Comparison of ENCODE assay signal across 27 mouse cellular contexts in genomic region chr3:145805848-145806247, GRCm38 (mm10). TPM values are rescaled to one million over a fixed set of nuclear protein-coding genes. Genes with fewer than 3 reads are reported as not detected.
DNase-seq lines count a peak whose midpoint lies in the region; ATAC-seq and TF ChIP-seq lines count a peak whose summit lies in the region.
"Had no signal": no experiment of that assay in that cellular context is flagged by ENCODE, and none has a peak within 500 bp of the region (broad histone marks: within the 10 kb centered on the region; RNA-seq: fewer than 3 reads in every experiment).

No protein-coding gene starts in this region.

- H3K9me3 ChIP-seq in kidney, embryonic 16.5 days (ENCODE audit: low read length), result no peaks in the 10 kb centered on the region
- H3K9me3 ChIP-seq in forebrain, embryonic 12.5 days, result no peaks in the 10 kb centered on the region
- H3K9me3 ChIP-seq in limb, embryonic 12.5 days, result no peaks in the 10 kb centered on the region
- H3K9me3 ChIP-seq in heart, embryonic 11.5 days (replicated peaks; ENCODE audit: control insufficient read depth, low read length), result no peaks in the 10 kb centered on the region
- H3K9me3 ChIP-seq in intestine, postnatal 0 days (ENCODE audit: control insufficient read depth), result no peaks in the 10 kb centered on the region
- H3K9me3 ChIP-seq: embryonic facial prominence, embryonic 12.5 days; heart, embryonic 15.5 days; hindbrain, embryonic 12.5 days; liver, embryonic 12.5 days; megakaryocyte, embryonic 14.5 days; midbrain, embryonic 13.5 days had no signal

- H3K4me2 ChIP-seq in kidney, embryonic 16.5 days (replicated peaks; ENCODE audit: low read depth, low read length), result no peak overlapping the region
- H3K4me2 ChIP-seq in forebrain, embryonic 12.5 days, result peak overlapping the region; percentile 6; the same call in 1 of the 2 replicates
- H3K4me2 ChIP-seq in limb, embryonic 12.5 days, result no peak overlapping the region
- H3K4me2 ChIP-seq in heart, embryonic 11.5 days, result no peak overlapping the region
- no peak overlapping the region for H3K4me2 ChIP-seq in intestine, postnatal 0 days (replicated peaks; ENCODE audit: low read depth)
- H3K4me2 ChIP-seq: heart, embryonic 15.5 days; liver, embryonic 12.5 days; midbrain, embryonic 13.5 days had no signal

- 31% methylated on average over 4 of the region's 4 CpGs for WGBS in kidney, embryonic 16.5 days
- WGBS in forebrain, embryonic 12.5 days, result 9% methylated on average over 4 of the region's 4 CpGs
- WGBS in limb, embryonic 12.5 days, result 35% methylated on average over 4 of the region's 4 CpGs
- 50% methylated on average over 4 of the region's 4 CpGs for WGBS in heart, embryonic 11.5 days (ENCODE audit: insufficient replicate concordance)
- WGBS in intestine, postnatal 0 days, result 80% methylated on average over 4 of the region's 4 CpGs

- DNase-seq in embryo, embryonic 10.5 days (ENCODE audit: low spot score), result peak; percentile 47
- DNase-seq in embryo, embryonic 10 days (ENCODE audit: low spot score), result no peak
- no peak for DNase-seq in kidney, postnatal 36 days
- DNase-seq: adrenal gland, adult 2 months; adrenal gland, postnatal 36 days; cerebellum, adult 8-10 months; cerebellum, postnatal 36 days; gastrocnemius, postnatal 14 days; kidney, postnatal 14 days; liver, postnatal 0 days; lung, postnatal 4 days; right cerebral cortex, postnatal 4 days had no signal

- H3K36me3 ChIP-seq in kidney, embryonic 16.5 days (ENCODE audit: insufficient read depth, low read length), result no peaks in the 10 kb centered on the region
- no peaks in the 10 kb centered on the region for H3K36me3 ChIP-seq in forebrain, embryonic 12.5 days (replicated peaks)
- no peaks in the 10 kb centered on the region for H3K36me3 ChIP-seq in limb, embryonic 12.5 days
- H3K36me3 ChIP-seq in heart, embryonic 11.5 days (ENCODE audit: control insufficient read depth, insufficient read depth, low read length), result no peaks in the 10 kb centered on the region
- no peaks in the 10 kb centered on the region for H3K36me3 ChIP-seq in intestine, postnatal 0 days (ENCODE audit: control insufficient read depth, insufficient read depth)
- H3K36me3 ChIP-seq: embryonic facial prominence, embryonic 12.5 days; heart, embryonic 15.5 days; hindbrain, embryonic 12.5 days; liver, embryonic 12.5 days; midbrain, embryonic 13.5 days had no signal

- peak overlapping the region; percentile 48; the same call in 1 of the 2 replicates for H3K27ac ChIP-seq in kidney, embryonic 16.5 days (ENCODE audit: low read length)
- no peak overlapping the region for H3K27ac ChIP-seq in forebrain, embryonic 12.5 days
- H3K27ac ChIP-seq in limb, embryonic 12.5 days, result no peak overlapping the region
- no peak overlapping the region for H3K27ac ChIP-seq in heart, embryonic 11.5 days (ENCODE audit: low read depth, low read length)
- H3K27ac ChIP-seq in intestine, postnatal 0 days (ENCODE audit: low read depth, low read length), result no peak overlapping the region
- H3K27ac ChIP-seq: embryonic facial prominence, embryonic 12.5 days; heart, embryonic 15.5 days; liver, embryonic 12.5 days; midbrain, embryonic 13.5 days had no signal

- H3K9ac ChIP-seq in kidney, embryonic 16.5 days (replicated peaks; ENCODE audit: low read length), result 0 out of 2 replicates have a peak overlapping the region, but pooled peaks have one; percentile 29
- no peak overlapping the region for H3K9ac ChIP-seq in forebrain, embryonic 12.5 days
- H3K9ac ChIP-seq in limb, embryonic 12.5 days (replicated peaks), result no peak overlapping the region
- H3K9ac ChIP-seq in heart, embryonic 11.5 days (ENCODE audit: low read depth, low read length), result no peak overlapping the region
- no peak overlapping the region for H3K9ac ChIP-seq in intestine, postnatal 0 days (ENCODE audit: low read depth, low read length)
- H3K9ac ChIP-seq: embryonic facial prominence, embryonic 12.5 days; heart, embryonic 15.5 days; hindbrain, embryonic 12.5 days; liver, embryonic 12.5 days; liver, postnatal 0 days; midbrain, embryonic 13.5 days had no signal

- no peaks in the 10 kb centered on the region for H3K27me3 ChIP-seq in kidney, embryonic 16.5 days (ENCODE audit: insufficient read depth, low read length)
- no peaks in the 10 kb centered on the region for H3K27me3 ChIP-seq in forebrain, embryonic 12.5 days
- H3K27me3 ChIP-seq in limb, embryonic 12.5 days, result no peaks in the 10 kb centered on the region
- no peaks in the 10 kb centered on the region for H3K27me3 ChIP-seq in heart, embryonic 11.5 days (ENCODE audit: control insufficient read depth, insufficient read depth, low read length)
- H3K27me3 ChIP-seq in intestine, postnatal 0 days (replicated peaks; ENCODE audit: control insufficient read depth, insufficient read depth, low read length), result no peaks in the 10 kb centered on the region
- H3K27me3 ChIP-seq: CH12.LX; embryonic facial prominence, embryonic 12.5 days; heart, embryonic 15.5 days; hindbrain, embryonic 12.5 days; liver, embryonic 12.5 days; megakaryocyte, embryonic 14.5 days; midbrain, embryonic 13.5 days had no signal

- H3K4me1 ChIP-seq in kidney, embryonic 16.5 days (ENCODE audit: insufficient read depth, low read length), result peaks cover 19% of the 10 kb centered on the region
- H3K4me1 ChIP-seq in forebrain, embryonic 12.5 days, result peaks cover 21% of the 10 kb centered on the region
- H3K4me1 ChIP-seq in limb, embryonic 12.5 days (replicated peaks), result peaks cover 10% of the 10 kb centered on the region
- H3K4me1 ChIP-seq in heart, embryonic 11.5 days (ENCODE audit: control insufficient read depth, insufficient read depth, low read length), result no peaks in the 10 kb centered on the region
- no peaks in the 10 kb centered on the region; the same call in 1 of the 2 replicates for H3K4me1 ChIP-seq in intestine, postnatal 0 days (replicated peaks; ENCODE audit: control insufficient read depth, insufficient read depth, low read length)
- H3K4me1 ChIP-seq: heart, embryonic 15.5 days; liver, embryonic 12.5 days; megakaryocyte, embryonic 14.5 days had no signal

- H3K4me3 ChIP-seq in kidney, embryonic 16.5 days (ENCODE audit: low read length), result no peak overlapping the region
- no peak overlapping the region for H3K4me3 ChIP-seq in forebrain, embryonic 12.5 days (replicated peaks)
- H3K4me3 ChIP-seq in limb, embryonic 12.5 days (replicated peaks), result no peak overlapping the region
- no peak overlapping the region for H3K4me3 ChIP-seq in heart, embryonic 11.5 days (ENCODE audit: low read depth, low read length)
- H3K4me3 ChIP-seq in intestine, postnatal 0 days (ENCODE audit: low read depth, low read length), result no peak overlapping the region
- H3K4me3 ChIP-seq: embryonic facial prominence, embryonic 12.5 days; erythroblast, embryonic 14.5 days; heart, embryonic 15.5 days; hindbrain, embryonic 12.5 days; liver, embryonic 12.5 days; megakaryocyte, embryonic 14.5 days; midbrain, embryonic 13.5 days had no signal

- no peak for ATAC-seq in kidney, embryonic 16.5 days (ENCODE audit: low FRiP score, low TSS enrichment)
- 0 out of 2 replicates have a peak, but pooled peaks have one; percentile 39 for ATAC-seq in forebrain, embryonic 12.5 days (ENCODE audit: low FRiP score)
- ATAC-seq in limb, embryonic 12.5 days (ENCODE audit: insufficient number of reproducible peaks, insufficient read depth, low FRiP score, low TSS enrichment, low read depth), result peak; percentile 34; the same call in 1 of the 2 replicates
- ATAC-seq in heart, embryonic 11.5 days (replicated peaks; ENCODE audit: insufficient number of reproducible peaks, low FRiP score, low TSS enrichment), result no peak
- ATAC-seq in intestine, postnatal 0 days, result no peak
- ATAC-seq: activated CD4-positive, CD25-positive, alpha-beta regulatory T cell, adult 4 months; intestine, embryonic 16.5 days; liver, embryonic 12.5 days; liver, postnatal 0 days had no signal

- no peak for TF ChIP-seq CTCF in intestine, postnatal 0 days (IDR thresholded peaks at IDR 0.05; ENCODE audit: low read depth)

RNA-seq across cellular contexts. Expression of gene Ddah1, which starts 47.4 kb away (rescaled TPM):
- 73.5 and 76.7 TPM in 2 replicates for polyA plus RNA-seq in kidney, embryonic 16.5 days (2015; fragmentation: Nextera tagmentation; extraction: Ambion mirVana)
- 85.9 and 103 TPM in 2 replicates for polyA plus RNA-seq in forebrain, embryonic 12.5 days (2016; fragmentation: Nextera tagmentation; extraction: Ambion mirVana)
- polyA plus RNA-seq in limb, embryonic 12.5 days (2016; fragmentation: Nextera tagmentation; extraction: Ambion mirVana), result 21.7 and 25.4 TPM in 2 replicates
- polyA plus RNA-seq in heart, embryonic 11.5 days (2014; fragmentation: Nextera tagmentation; extraction: Ambion mirVana), result 42.4 and 44.6 TPM in 2 replicates
- polyA plus RNA-seq in intestine, postnatal 0 days (2015; fragmentation: Nextera tagmentation; extraction: Ambion mirVana), result 24.9 and 25.9 TPM in 2 replicates
- polyA plus RNA-seq: activated CD4-positive, CD25-positive, alpha-beta regulatory T cell, adult 4 months had no signal

Comparison
In these comparisons a context has a peak if more than half of its experiments do, and no peak if none do; other contexts are left out.
1. ATAC-seq: peak in forebrain, embryonic 12.5 days (single experiment) and limb, embryonic 12.5 days (single experiment); none in kidney, embryonic 16.5 days (single experiment), heart, embryonic 11.5 days (single experiment) and intestine, postnatal 0 days (single experiment).